Mouse (Mus musculus) left cerebral cortex, postnatal 36 days (tissue): ENCODE data around the gene Pear1. TPM values are rescaled to one million over a fixed set of nuclear protein-coding genes. Genes with fewer than 3 reads are reported as not detected.

ENCODE experiments used
- DNase-seq, 2 experiments: peaks; one replicate each; pipeline ENCODE4 v3.0.0; 2021 to 2022; ENCODE audit warnings: low spot score in 2 of 2, mixed read lengths in 1 of 2
- intact Hi-C: fragments of 180-260 bp; cut with DNase I; formaldehyde crosslinking; loops from one replicate; pipeline ENCODE4 v1.15.1; 2025
- total RNA-seq, 2 experiments: library from RNA; stranded (reverse); gene quantifications; 2 replicates each; pipeline ENCODE4 v1.2.3; 2021

The Pear1 gene
- total RNA-seq, 2 experiments from 2014 or later, result 6.8 to 9.2 TPM

GRCm38 (mm10) chr3:87768844-87769243 is 55.3 kb downstream of the Pear1 start:
- DNase-seq, result peak in 1 of 2 experiments; percentile 37
- intact Hi-C loops, result no loop called here

- DNase-seq, result no peak
- intact Hi-C loops, result no loop called here
Measured at GRCm38 (mm10) chr3:87768431-87768830, 55.7 kb downstream of the Pear1 start.

GRCm38 (mm10) chr3:87767764-87768163 is 56.3 kb downstream of the Pear1 start:
- intact Hi-C loops, result no loop called here
- no peak for DNase-seq

- intact Hi-C loops, result no loop called here
Measured at GRCm38 (mm10) chr3:87766284-87766667, 57.8 kb downstream of the Pear1 start.

GRCm38 (mm10) chr3:87765631-87766283 is 58.3 kb downstream of the Pear1 start:
- intact Hi-C loops, result no loop called here
- DNase-seq, result no peak

More at GRCm38 (mm10) chr3:87766284-87766667, 57.8 kb downstream of the Pear1 start:
- DNase-seq, result no peak

GRCm38 (mm10) chr3:87765091-87765490 is 59.0 kb downstream of the Pear1 start:
- intact Hi-C loops, result no loop called here
- no peak for DNase-seq

GRCm38 (mm10) chr3:87764506-87764905 is 59.6 kb downstream of the Pear1 start:
- intact Hi-C loops, result no loop called here
- no peak for DNase-seq

GRCm38 (mm10) chr3:87763683-87764289 is 60.3 kb downstream of the Pear1 start:
- DNase-seq, result peak; percentile 83 to 86
- intact Hi-C loops, result no loop called here

GRCm38 (mm10) chr3:87763202-87763601 is 60.9 kb downstream of the Pear1 start:
- intact Hi-C loops, result no loop called here
- DNase-seq, result no peak

GRCm38 (mm10) chr3:87761408-87762375 is 62.4 kb downstream of the Pear1 start:
- intact Hi-C loops, result no loop called here
- DNase-seq, result no peak

- intact Hi-C loops, result no loop called here
- no peak for DNase-seq
Measured at GRCm38 (mm10) chr3:87758641-87759040, 65.5 kb downstream of the Pear1 start.

- DNase-seq, result no peak
- intact Hi-C loops, result no loop called here
Measured at GRCm38 (mm10) chr3:87756488-87756887, 67.6 kb downstream of the Pear1 start.

GRCm38 (mm10) chr3:87755964-87756363 is 68.1 kb downstream of the Pear1 start:
- intact Hi-C loops, result no loop called here
- DNase-seq, result peak; percentile 78 to 80

- no peak for DNase-seq
- intact Hi-C loops, result no loop called here
Measured at GRCm38 (mm10) chr3:87753829-87754228, 70.3 kb downstream of the Pear1 start.

- no peak for DNase-seq
- intact Hi-C loops, result no loop called here
Measured at GRCm38 (mm10) chr3:87752567-87752966, 71.5 kb downstream of the Pear1 start.

GRCm38 (mm10) chr3:87749977-87750376 is 74.1 kb downstream of the Pear1 start:
- no peak for DNase-seq
- intact Hi-C loops, result no loop called here

- intact Hi-C loops, result no loop called here
- DNase-seq, result peak; percentile 27 to 48
Measured at GRCm38 (mm10) chr3:87749036-87749435, 75.1 kb downstream of the Pear1 start.

- intact Hi-C loops, result no loop called here
- DNase-seq, result no peak
Measured at GRCm38 (mm10) chr3:87748431-87748830, 75.7 kb downstream of the Pear1 start, which contains the start of gene Lrrc71. Gene Lrrc71 (minus strand): TSS chr3:87748625.

- intact Hi-C loops, result no loop called here
- no peak for DNase-seq
Measured at GRCm38 (mm10) chr3:87745036-87745659, 79.0 kb downstream of the Pear1 start.

- intact Hi-C loops, result no loop called here
- no peak for DNase-seq
Measured at GRCm38 (mm10) chr3:87743927-87744326, 80.2 kb downstream of the Pear1 start.
